In the genomic region with DNA sequence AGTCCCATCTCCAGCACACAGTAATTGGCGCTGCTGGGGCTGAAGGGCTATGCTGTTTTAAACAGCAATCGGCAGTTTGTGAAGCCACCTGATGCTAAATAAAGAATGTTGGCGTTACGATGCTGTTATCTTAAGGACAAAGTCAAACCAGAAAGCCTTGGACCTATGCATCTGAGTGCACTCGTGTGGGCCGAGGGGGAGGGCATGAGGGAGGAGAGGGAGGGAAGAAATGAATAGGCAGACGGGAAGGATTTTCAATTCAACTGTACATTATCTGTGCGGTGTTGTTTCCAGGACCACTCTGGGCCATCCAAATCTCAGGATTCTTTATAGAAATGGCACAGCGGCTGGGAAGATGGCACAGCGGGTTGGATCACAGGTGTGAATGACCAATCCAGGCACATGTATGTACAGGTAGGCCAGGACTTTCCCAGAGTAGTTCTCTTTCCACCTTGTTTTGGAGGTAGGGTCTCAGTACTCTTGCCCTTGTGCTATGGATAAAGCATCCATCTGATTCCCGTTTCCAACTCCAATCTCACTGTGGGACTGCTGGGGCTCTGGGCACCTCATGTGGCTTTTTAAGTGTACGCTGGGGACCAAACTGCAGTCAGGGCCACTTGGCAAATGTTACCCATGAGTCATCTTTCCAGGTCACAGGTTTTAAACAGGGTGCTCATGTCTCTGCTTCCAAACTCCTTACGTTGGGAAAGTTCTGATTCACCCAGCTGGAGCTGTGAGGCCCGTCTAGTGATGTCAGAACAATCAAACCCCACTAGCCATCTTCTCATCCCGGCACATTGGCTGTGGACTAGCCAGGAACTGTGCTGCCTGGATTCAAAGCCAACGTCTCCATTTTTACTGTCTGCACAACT, we compare ENCODE assay signal across 9 mouse cellular contexts. TPM values are rescaled to one million over a fixed set of nuclear protein-coding genes. Genes with fewer than 3 reads are reported as not detected.
DNase-seq lines count a peak whose midpoint lies in the region; ATAC-seq and TF ChIP-seq lines count a peak whose summit lies in the region.
"Had no signal": no experiment of that assay in that cellular context is flagged by ENCODE, and none has a peak within 500 bp of the region (broad histone marks: within the 10 kb centered on the region; RNA-seq: fewer than 3 reads in every experiment).

TSS of gene Saysd1 (minus strand) at position 51 of the 872 bp plus-strand sequence.

- no peak within 1 kb of the TSS for H3K27ac ChIP-seq in kidney, postnatal 0 days
- no peak within 1 kb of the TSS for H3K27ac ChIP-seq in embryonic facial prominence, embryonic 10.5 days (replicated peaks)
- H3K27ac ChIP-seq in hindbrain, embryonic 15.5 days (replicated peaks), result no peak within 1 kb of the TSS
- H3K27ac ChIP-seq in neural tube, embryonic 14.5 days (ENCODE audit: low read depth, low read length), result no peak within 1 kb of the TSS
- H3K27ac ChIP-seq: macrophage had no signal

- H3K27me3 ChIP-seq in kidney, postnatal 0 days (ENCODE audit: insufficient read depth, low read length), result no peaks in the 10 kb centered on the region
- H3K27me3 ChIP-seq in embryonic facial prominence, embryonic 10.5 days (replicated peaks; ENCODE audit: low read depth, poor library complexity, severe bottlenecking), result no peaks in the 10 kb centered on the region
- H3K27me3 ChIP-seq in hindbrain, embryonic 15.5 days, result no peaks in the 10 kb centered on the region
- H3K27me3 ChIP-seq in neural tube, embryonic 14.5 days (ENCODE audit: control insufficient read depth, insufficient read depth, low read length), result no peaks in the 10 kb centered on the region

- TF ChIP-seq CTCF in kidney, postnatal 0 days (IDR thresholded peaks at IDR 0.05; ENCODE audit: low read depth), result no peak

- peaks cover 16% of the 10 kb centered on the region for H3K36me3 ChIP-seq in kidney, postnatal 0 days (ENCODE audit: insufficient read depth, low read length)
- H3K36me3 ChIP-seq in embryonic facial prominence, embryonic 10.5 days (replicated peaks), result peaks cover 37% of the 10 kb centered on the region
- H3K36me3 ChIP-seq in hindbrain, embryonic 15.5 days, result no peaks in the 10 kb centered on the region
- no peaks in the 10 kb centered on the region for H3K36me3 ChIP-seq in neural tube, embryonic 14.5 days (ENCODE audit: control insufficient read depth, insufficient read depth, low read length)

- H3K4me2 ChIP-seq in kidney, postnatal 0 days (ENCODE audit: low read length), result no peak within 1 kb of the TSS
- H3K4me2 ChIP-seq in hindbrain, embryonic 15.5 days, result no peak within 1 kb of the TSS
- no peak within 1 kb of the TSS for H3K4me2 ChIP-seq in neural tube, embryonic 14.5 days (ENCODE audit: low read depth, low read length)

- H3K4me3 ChIP-seq in kidney, postnatal 0 days (replicated peaks; ENCODE audit: low read depth, low read length), result no peak within 1 kb of the TSS
- H3K4me3 ChIP-seq in embryonic facial prominence, embryonic 10.5 days, result no peak within 1 kb of the TSS
- H3K4me3 ChIP-seq in hindbrain, embryonic 15.5 days, result no peak within 1 kb of the TSS
- no peak within 1 kb of the TSS for H3K4me3 ChIP-seq in neural tube, embryonic 14.5 days (ENCODE audit: low read depth, low read length)

- ATAC-seq in kidney, postnatal 0 days (replicated peaks; ENCODE audit: low FRiP score, low read depth), result no peak
- ATAC-seq in hindbrain, embryonic 15.5 days (ENCODE audit: low FRiP score, low read depth), result no peak
- no peak for ATAC-seq in neural tube, embryonic 14.5 days (ENCODE audit: low read depth)
- no peak for ATAC-seq in megakaryocyte progenitor cell, adult 5-6 weeks (replicated peaks; ENCODE audit: poor library complexity)

- 73% methylated on average over 16 of the region's 16 CpGs for WGBS in kidney, postnatal 0 days
- WGBS in embryonic facial prominence, embryonic 10.5 days, result 83% methylated on average over 16 of the region's 16 CpGs
- WGBS in hindbrain, embryonic 15.5 days, result 86% methylated on average over 16 of the region's 16 CpGs
- 88% methylated on average over 16 of the region's 16 CpGs for WGBS in neural tube, embryonic 14.5 days

- no peaks in the 10 kb centered on the region for H3K4me1 ChIP-seq in kidney, postnatal 0 days (replicated peaks; ENCODE audit: insufficient read depth, low read length)
- peaks cover 9% of the 10 kb centered on the region for H3K4me1 ChIP-seq in embryonic facial prominence, embryonic 10.5 days
- H3K4me1 ChIP-seq in hindbrain, embryonic 15.5 days (replicated peaks), result no peaks in the 10 kb centered on the region
- no peaks in the 10 kb centered on the region for H3K4me1 ChIP-seq in neural tube, embryonic 14.5 days (ENCODE audit: control insufficient read depth, insufficient read depth, low read length)

- H3K9me3 ChIP-seq in kidney, postnatal 0 days (replicated peaks; ENCODE audit: low read length), result no peaks in the 10 kb centered on the region
- no peaks in the 10 kb centered on the region for H3K9me3 ChIP-seq in embryonic facial prominence, embryonic 10.5 days
- no peaks in the 10 kb centered on the region for H3K9me3 ChIP-seq in hindbrain, embryonic 15.5 days
- H3K9me3 ChIP-seq in neural tube, embryonic 14.5 days (ENCODE audit: control insufficient read depth, low read length), result no peaks in the 10 kb centered on the region

- H3K9ac ChIP-seq in kidney, postnatal 0 days (ENCODE audit: low read depth, low read length), result no peak within 1 kb of the TSS
- H3K9ac ChIP-seq in hindbrain, embryonic 15.5 days, result no peak within 1 kb of the TSS
- H3K9ac ChIP-seq in neural tube, embryonic 14.5 days (replicated peaks; ENCODE audit: low read depth, low read length), result no peak within 1 kb of the TSS

- no peak for DNase-seq in kidney, postnatal 0 days (ENCODE audit: low spot score)
- DNase-seq in kidney, adult 8-10 months, result no peak
- DNase-seq in embryonic facial prominence, embryonic 10.5 days (ENCODE audit: low spot score), result no peak
- DNase-seq in gastrocnemius, postnatal 4 days (ENCODE audit: low spot score in 2 of 2), result no peak
- DNase-seq in left cerebral cortex, adult 8-10 months (ENCODE audit: low spot score in 2 of 2), result no peak

RNA-seq across cellular contexts. Expression of gene Saysd1, which starts in this region (rescaled TPM):
- polyA plus RNA-seq in kidney, postnatal 0 days (2015; fragmentation: Nextera tagmentation; extraction: Ambion mirVana), result 18.1 and 19.3 TPM in 2 replicates
- polyA plus RNA-seq in embryonic facial prominence, embryonic 10.5 days (2016; fragmentation: Nextera tagmentation; extraction: Ambion mirVana), result 9.2 and 11.1 TPM in 2 replicates
- polyA plus RNA-seq in hindbrain, embryonic 15.5 days (2015; fragmentation: Nextera tagmentation; extraction: Ambion mirVana), result 12.0 and 12.1 TPM in 2 replicates
- 15.5 and 16.0 TPM in 2 replicates for polyA plus RNA-seq in neural tube, embryonic 14.5 days (2014; fragmentation: Nextera tagmentation; extraction: Ambion mirVana)
- total RNA-seq in gastrocnemius, postnatal 4 days (2021), result 1 to 10 TPM; 2.6 to 2.9 TPM
- total RNA-seq in left cerebral cortex, adult 8-10 months (2022), result 1 to 10 TPM; 3.3 to 4.4 (median 4.0) TPM
- 3.4 and 3.9 TPM in 2 replicates for total RNA-seq in megakaryocyte progenitor cell, adult 5-6 weeks (2015)
- 0.62 and 1.4 TPM in 2 replicates for total RNA-seq in megakaryocyte progenitor cell, adult 5-6 weeks (2017)
